21 mouse cellular contexts compared by ENCODE assay signal in genomic region chr6:56904982-56905381, GRCm38 (mm10). TPM values are rescaled to one million over a fixed set of nuclear protein-coding genes. Genes with fewer than 3 reads are reported as not detected.
DNase-seq lines count a peak whose midpoint lies in the region; ATAC-seq and TF ChIP-seq lines count a peak whose summit lies in the region.
"Had no signal": no experiment of that assay in that cellular context is flagged by ENCODE, and none has a peak within 500 bp of the region (broad histone marks: within the 10 kb centered on the region; RNA-seq: fewer than 3 reads in every experiment).

No protein-coding gene starts in this region.

- no peak overlapping the region for H3K9ac ChIP-seq in forebrain, embryonic 15.5 days (replicated peaks)
- no peak overlapping the region for H3K9ac ChIP-seq in forebrain, embryonic 13.5 days
- no peak overlapping the region for H3K9ac ChIP-seq in heart, embryonic 16.5 days (ENCODE audit: low read length)
- no peak overlapping the region for H3K9ac ChIP-seq in heart, embryonic 12.5 days
- H3K9ac ChIP-seq in lung, postnatal 0 days (replicated peaks; ENCODE audit: low read depth) = no peak overlapping the region
- H3K9ac ChIP-seq in liver, embryonic 15.5 days = no peak overlapping the region
- H3K9ac ChIP-seq: embryonic facial prominence, embryonic 15.5 days; midbrain, embryonic 15.5 days had no signal

- H3K4me2 ChIP-seq in forebrain, embryonic 15.5 days (replicated peaks) = no peak overlapping the region
- no peak overlapping the region for H3K4me2 ChIP-seq in forebrain, embryonic 13.5 days
- H3K4me2 ChIP-seq in heart, embryonic 16.5 days (ENCODE audit: low read depth, low read length) = no peak overlapping the region
- H3K4me2 ChIP-seq in heart, embryonic 12.5 days = no peak overlapping the region
- no peak overlapping the region for H3K4me2 ChIP-seq in lung, postnatal 0 days (replicated peaks; ENCODE audit: low read depth, low read length)
- H3K4me2 ChIP-seq in liver, embryonic 15.5 days = peak overlapping the region; percentile 80
- H3K4me2 ChIP-seq: embryonic facial prominence, embryonic 15.5 days; midbrain, embryonic 15.5 days had no signal

- DNase-seq in lung, postnatal 0 days (ENCODE audit: low spot score) = no peak
- no peak for DNase-seq in lung, postnatal 25 days (ENCODE audit: low spot score)
- no peak for DNase-seq in layer of hippocampus, adult 11-12 months (ENCODE audit: low spot score)
- DNase-seq: adrenal gland, adult 2 months; cerebellum, postnatal 14 days; embryo, embryonic 11 days; kidney, adult 18-20 months; kidney, postnatal 4 days; lung, adult 18-20 months; lung, postnatal 4 days had no signal

- H3K4me1 ChIP-seq in forebrain, embryonic 15.5 days = peaks cover 24% of the 10 kb centered on the region
- H3K4me1 ChIP-seq in forebrain, embryonic 13.5 days = peaks cover 20% of the 10 kb centered on the region
- peaks cover 39% of the 10 kb centered on the region for H3K4me1 ChIP-seq in heart, embryonic 16.5 days (ENCODE audit: control insufficient read depth, insufficient read depth, low read length)
- H3K4me1 ChIP-seq in heart, embryonic 12.5 days (replicated peaks) = peaks cover 39% of the 10 kb centered on the region
- H3K4me1 ChIP-seq in lung, postnatal 0 days (ENCODE audit: insufficient read depth, low read depth, low read length) = peaks cover 2% of the 10 kb centered on the region; the same call in 1 of the 2 replicates
- H3K4me1 ChIP-seq in liver, embryonic 15.5 days (replicated peaks) = peaks cover 92% of the 10 kb centered on the region

- ATAC-seq in forebrain, embryonic 15.5 days (replicated peaks) = no peak
- no peak for ATAC-seq in forebrain, embryonic 13.5 days
- ATAC-seq in heart, embryonic 16.5 days (replicated peaks; ENCODE audit: extremely low read depth, insufficient read depth, low FRiP score) = no peak
- ATAC-seq in heart, embryonic 12.5 days (ENCODE audit: insufficient number of reproducible peaks, low FRiP score) = no peak
- peak; percentile 15; the same call in 1 of the 2 replicates for ATAC-seq in lung, postnatal 0 days
- peak; percentile 12; the same call in 1 of the 2 replicates for ATAC-seq in liver, embryonic 15.5 days (ENCODE audit: insufficient read depth)
- ATAC-seq: CD4-positive, CD25-positive, alpha-beta regulatory T cell, adult 4 months; midbrain, embryonic 15.5 days had no signal

- no peaks in the 10 kb centered on the region for H3K27me3 ChIP-seq in forebrain, embryonic 15.5 days
- no peaks in the 10 kb centered on the region for H3K27me3 ChIP-seq in forebrain, embryonic 13.5 days
- H3K27me3 ChIP-seq in heart, embryonic 16.5 days (ENCODE audit: control insufficient read depth, insufficient read depth, low read length) = no peaks in the 10 kb centered on the region
- no peaks in the 10 kb centered on the region for H3K27me3 ChIP-seq in heart, embryonic 12.5 days (replicated peaks)
- no peaks in the 10 kb centered on the region for H3K27me3 ChIP-seq in lung, postnatal 0 days (replicated peaks; ENCODE audit: insufficient read depth, low read length)
- no peaks in the 10 kb centered on the region for H3K27me3 ChIP-seq in liver, embryonic 15.5 days
- H3K27me3 ChIP-seq: embryonic facial prominence, embryonic 15.5 days; midbrain, embryonic 15.5 days had no signal

- H3K36me3 ChIP-seq in forebrain, embryonic 15.5 days = no peaks in the 10 kb centered on the region
- H3K36me3 ChIP-seq in forebrain, embryonic 13.5 days (ENCODE audit: poor library complexity, severe bottlenecking) = no peaks in the 10 kb centered on the region
- H3K36me3 ChIP-seq in heart, embryonic 16.5 days (ENCODE audit: control insufficient read depth, insufficient read depth) = no peaks in the 10 kb centered on the region
- H3K36me3 ChIP-seq in heart, embryonic 12.5 days = 0 out of 2 replicates have a peak, but pooled peaks cover 3% of the 10 kb centered on the region
- no peaks in the 10 kb centered on the region for H3K36me3 ChIP-seq in lung, postnatal 0 days (ENCODE audit: insufficient read depth, low read length)
- peaks cover 13% of the 10 kb centered on the region for H3K36me3 ChIP-seq in liver, embryonic 15.5 days (replicated peaks)
- H3K36me3 ChIP-seq: embryonic facial prominence, embryonic 15.5 days; midbrain, embryonic 15.5 days had no signal

- TF ChIP-seq EP300 in lung, postnatal 0 days (IDR thresholded peaks at IDR 0.05) = peak; percentile 34; the same call in 1 of the 2 replicates

- 0 out of 2 replicates have a peak overlapping the region, but pooled peaks have one; percentile 14 for H3K27ac ChIP-seq in forebrain, embryonic 15.5 days (replicated peaks)
- H3K27ac ChIP-seq in forebrain, embryonic 13.5 days = no peak overlapping the region
- peak overlapping the region; percentile 77 for H3K27ac ChIP-seq in heart, embryonic 16.5 days (ENCODE audit: low read length)
- H3K27ac ChIP-seq in heart, embryonic 12.5 days (ENCODE audit: poor library complexity, severe bottlenecking) = no peak overlapping the region
- H3K27ac ChIP-seq in lung, postnatal 0 days (ENCODE audit: low read length) = no peak overlapping the region
- H3K27ac ChIP-seq in liver, embryonic 15.5 days (replicated peaks) = peak overlapping the region; percentile 99
- H3K27ac ChIP-seq: midbrain, embryonic 15.5 days had no signal

- H3K9me3 ChIP-seq in forebrain, embryonic 15.5 days = no peaks in the 10 kb centered on the region
- no peaks in the 10 kb centered on the region for H3K9me3 ChIP-seq in forebrain, embryonic 13.5 days (replicated peaks)
- no peaks in the 10 kb centered on the region for H3K9me3 ChIP-seq in heart, embryonic 16.5 days (replicated peaks; ENCODE audit: control insufficient read depth, low read length)
- H3K9me3 ChIP-seq in heart, embryonic 12.5 days (replicated peaks) = no peaks in the 10 kb centered on the region
- H3K9me3 ChIP-seq in lung, postnatal 0 days (ENCODE audit: low read length) = no peaks in the 10 kb centered on the region
- no peaks in the 10 kb centered on the region for H3K9me3 ChIP-seq in liver, embryonic 15.5 days (replicated peaks)
- H3K9me3 ChIP-seq: embryonic facial prominence, embryonic 15.5 days; G1E; midbrain, embryonic 15.5 days had no signal

- no peak for TF ChIP-seq CTCF in lung, postnatal 0 days (IDR thresholded peaks at IDR 0.05)

- WGBS in forebrain, embryonic 15.5 days = 91% methylated on average over 2 of the region's 2 CpGs
- 83% methylated on average over 2 of the region's 2 CpGs for WGBS in forebrain, embryonic 13.5 days
- WGBS in heart, embryonic 16.5 days = 82% methylated on average over 2 of the region's 2 CpGs
- 86% methylated on average over 2 of the region's 2 CpGs for WGBS in heart, embryonic 12.5 days
- WGBS in lung, postnatal 0 days = 73% methylated on average over 2 of the region's 2 CpGs
- WGBS in liver, embryonic 15.5 days (ENCODE audit: insufficient replicate concordance) = 41% methylated on average over 2 of the region's 2 CpGs

- H3K4me3 ChIP-seq in forebrain, embryonic 15.5 days = no peak overlapping the region
- H3K4me3 ChIP-seq in forebrain, embryonic 13.5 days = no peak overlapping the region
- no peak overlapping the region for H3K4me3 ChIP-seq in heart, embryonic 16.5 days (ENCODE audit: low read length)
- H3K4me3 ChIP-seq in heart, embryonic 12.5 days = no peak overlapping the region
- no peak overlapping the region for H3K4me3 ChIP-seq in lung, postnatal 0 days (ENCODE audit: low read depth, low read length)
- 0 out of 2 replicates have a peak overlapping the region, but pooled peaks have one; percentile 4 for H3K4me3 ChIP-seq in liver, embryonic 15.5 days (replicated peaks)
- H3K4me3 ChIP-seq: embryonic facial prominence, embryonic 15.5 days; midbrain, embryonic 15.5 days had no signal

RNA-seq across cellular contexts. Expression of gene Nt5c3, which starts 18.8 kb away (rescaled TPM):
- 150 and 159 TPM in 2 replicates for polyA plus RNA-seq in forebrain, embryonic 15.5 days (2015; fragmentation: Nextera tagmentation; extraction: Ambion mirVana)
- polyA plus RNA-seq in forebrain, embryonic 13.5 days (2015; fragmentation: Nextera tagmentation; extraction: Ambion mirVana) = 110 TPM in 2 replicates
- polyA plus RNA-seq in heart, embryonic 16.5 days (2015; fragmentation: Nextera tagmentation; extraction: Ambion mirVana) = 70.6 and 77.0 TPM in 2 replicates
- 74.8 and 77.4 TPM in 2 replicates for polyA plus RNA-seq in heart, embryonic 12.5 days (2016; fragmentation: Nextera tagmentation; extraction: Ambion mirVana)
- polyA plus RNA-seq in lung, postnatal 0 days (2015; fragmentation: Nextera tagmentation; extraction: Ambion mirVana) = 46.4 and 46.6 TPM in 2 replicates
- 234 and 240 TPM in 2 replicates for polyA plus RNA-seq in liver, embryonic 15.5 days (2015; fragmentation: Nextera tagmentation; extraction: Ambion mirVana)

RNA-seq across cellular contexts. Expression of gene Vmn1r4, which starts 18.8 kb away (rescaled TPM):
- polyA plus RNA-seq in forebrain, embryonic 15.5 days (2015; fragmentation: Nextera tagmentation; extraction: Ambion mirVana) = 0.29 and 0.43 TPM in 2 replicates
- polyA plus RNA-seq in forebrain, embryonic 13.5 days (2015; fragmentation: Nextera tagmentation; extraction: Ambion mirVana) = 0.59 and 0.65 TPM in 2 replicates
- 0.16 TPM in 2 replicates for polyA plus RNA-seq in heart, embryonic 16.5 days (2015; fragmentation: Nextera tagmentation; extraction: Ambion mirVana)
- 0.10 and 0.12 TPM in 2 replicates for polyA plus RNA-seq in heart, embryonic 12.5 days (2016; fragmentation: Nextera tagmentation; extraction: Ambion mirVana)
- polyA plus RNA-seq in lung, postnatal 0 days (2015; fragmentation: Nextera tagmentation; extraction: Ambion mirVana) = 0.14 and 0.17 TPM in 2 replicates
- 0.15 and 0.16 TPM in 2 replicates for polyA plus RNA-seq in liver, embryonic 15.5 days (2015; fragmentation: Nextera tagmentation; extraction: Ambion mirVana)
- polyA plus RNA-seq: G1E; small intestine, adult 2 months; stomach, embryonic 14.5 days had no signal

Comparison
In these comparisons a context has a peak if more than half of its experiments do, and no peak if none do; other contexts are left out.
1. H3K27ac ChIP-seq: peak in forebrain, embryonic 15.5 days (single experiment), heart, embryonic 16.5 days (single experiment) and liver, embryonic 15.5 days (single experiment); none in forebrain, embryonic 13.5 days (single experiment), heart, embryonic 12.5 days (single experiment) and lung, postnatal 0 days (single experiment).
2. ATAC-seq: peak in lung, postnatal 0 days (single experiment) and liver, embryonic 15.5 days (single experiment); none in forebrain, embryonic 15.5 days (single experiment), forebrain, embryonic 13.5 days (single experiment), heart, embryonic 16.5 days (single experiment) and heart, embryonic 12.5 days (single experiment).